In the genomic region with DNA sequence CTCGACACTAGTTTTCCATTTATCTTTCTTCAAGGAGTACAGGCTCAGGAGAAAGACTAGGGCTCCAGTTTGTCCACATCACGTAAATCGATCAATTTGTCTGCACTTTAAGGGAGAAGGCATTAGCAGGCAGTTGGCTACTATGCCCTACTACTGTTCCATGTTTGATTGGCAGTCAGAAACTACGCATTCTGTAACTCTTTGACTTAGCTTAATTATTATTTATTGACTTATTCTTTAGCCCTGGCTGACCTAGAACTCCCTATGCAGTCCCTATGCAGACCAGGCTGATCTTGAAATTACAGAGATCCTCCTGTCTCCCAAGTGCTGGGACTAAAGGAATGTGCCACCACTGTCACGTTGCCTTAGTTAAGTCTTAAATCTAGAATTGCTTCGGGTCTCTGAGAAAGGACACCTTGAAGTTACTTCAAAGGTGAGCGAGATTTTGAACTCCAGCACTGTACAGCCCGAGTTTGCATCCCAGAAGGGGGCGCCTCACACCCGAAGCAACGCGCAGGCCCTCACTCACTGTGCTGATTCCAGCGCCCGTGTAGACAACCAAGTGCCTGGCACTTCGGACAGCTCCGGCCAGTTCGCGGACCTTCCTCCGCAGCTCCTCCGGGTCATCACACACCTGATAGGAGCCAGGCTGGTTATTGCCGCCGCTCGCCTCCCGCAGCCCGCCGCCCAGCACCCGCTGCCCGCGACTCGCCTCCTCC, we compare ENCODE assay signal across 8 mouse cellular contexts. TPM values are rescaled to one million over a fixed set of nuclear protein-coding genes. Genes with fewer than 3 reads are reported as not detected.
DNase-seq lines count a peak whose midpoint lies in the region; ATAC-seq and TF ChIP-seq lines count a peak whose summit lies in the region.

No protein-coding gene starts in this region.

- no peak for TF ChIP-seq EP300 in heart, adult 2 months (IDR thresholded peaks at IDR 0.05; ENCODE audit: insufficient read depth, low read depth, low read length)

- no peak for TF ChIP-seq POLR2A in heart, adult 2 months (IDR thresholded peaks at IDR 0.05; ENCODE audit: insufficient read depth, low read depth, low read length)
- TF ChIP-seq POLR2A in bone marrow, adult 2 months (IDR thresholded peaks at IDR 0.05; ENCODE audit: borderline replicate concordance, control insufficient read depth, low read depth, low read length) = no peak
- no peak for TF ChIP-seq POLR2A in limb, embryonic 14.5 days (IDR thresholded peaks at IDR 0.05; ENCODE audit: borderline replicate concordance, extremely low read depth, insufficient read depth, insufficient read length)

- H3K4me1 ChIP-seq in heart, adult 2 months (ENCODE audit: control insufficient read depth, insufficient read depth, low read length) = peaks cover 5% of the 10 kb centered on the region
- H3K4me1 ChIP-seq in bone marrow, adult 2 months (ENCODE audit: control insufficient read depth, insufficient read depth, low read length) = peaks cover 10% of the 10 kb centered on the region
- peaks cover 9% of the 10 kb centered on the region for H3K4me1 ChIP-seq in forebrain, embryonic 14.5 days (ENCODE audit: control insufficient read depth, insufficient read depth, low read length)
- peaks cover 4% of the 10 kb centered on the region; the same call in 1 of the 2 replicates for H3K4me1 ChIP-seq in limb, embryonic 14.5 days (ENCODE audit: control insufficient read depth, insufficient read depth, low read length)
- peaks cover 21% of the 10 kb centered on the region for H3K4me1 ChIP-seq in midbrain, embryonic 13.5 days (replicated peaks)
- H3K4me1 ChIP-seq in stomach, embryonic 14.5 days (ENCODE audit: control insufficient read depth, insufficient read depth, low read length) = peaks cover 10% of the 10 kb centered on the region

- peaks cover 5% of the 10 kb centered on the region; the same call in 1 of the 2 replicates for H3K79me2 ChIP-seq in heart, adult 2 months (replicated peaks; ENCODE audit: control insufficient read depth, insufficient read depth, low read length)

- intact Hi-C loops in heart, adult 2 months (cut with DNase I) = loop anchor here (2.0 kb wide), 1 partner anchor 89 kb away; a partner anchor contains a TSS

- H3K4me2 ChIP-seq in forebrain, embryonic 14.5 days (ENCODE audit: low read length) = peak overlapping the region; percentile 95
- peak overlapping the region; percentile 99 for H3K4me2 ChIP-seq in limb, embryonic 14.5 days (replicated peaks; ENCODE audit: low read depth, low read length, severe bottlenecking)
- H3K4me2 ChIP-seq in midbrain, embryonic 13.5 days (replicated peaks) = peak overlapping the region; percentile 99
- peak overlapping the region; percentile 92 for H3K4me2 ChIP-seq in stomach, embryonic 14.5 days (replicated peaks; ENCODE audit: low read depth, low read length)

- H3K27ac ChIP-seq in heart, adult 2 months = peak overlapping the region; percentile 78
- peak overlapping the region; percentile 95 for H3K27ac ChIP-seq in bone marrow, adult 2 months (ENCODE audit: control insufficient read depth, insufficient read depth, low read depth, low read length, poor library complexity)
- peak overlapping the region; percentile 80 for H3K27ac ChIP-seq in forebrain, embryonic 14.5 days (ENCODE audit: low read depth, low read length)
- peak overlapping the region; percentile 53; the same call in 1 of the 2 replicates for H3K27ac ChIP-seq in limb, embryonic 14.5 days (replicated peaks; ENCODE audit: low read depth, low read length)
- peak overlapping the region; percentile 87 for H3K27ac ChIP-seq in midbrain, embryonic 13.5 days
- peak overlapping the region; percentile 81 for H3K27ac ChIP-seq in stomach, embryonic 14.5 days (ENCODE audit: low read length)

- peak overlapping the region; percentile 70 for H3K4me3 ChIP-seq in heart, adult 2 months
- H3K4me3 ChIP-seq in bone marrow, adult 2 months (replicated peaks; ENCODE audit: control insufficient read depth, low read depth, low read length) = peak overlapping the region; percentile 85
- H3K4me3 ChIP-seq in forebrain, embryonic 14.5 days (ENCODE audit: low read depth, low read length) = peak overlapping the region; percentile 98
- H3K4me3 ChIP-seq in limb, embryonic 14.5 days (replicated peaks; ENCODE audit: low read length) = peak overlapping the region; percentile 94
- H3K4me3 ChIP-seq in midbrain, embryonic 13.5 days (replicated peaks) = peak overlapping the region; percentile 99
- H3K4me3 ChIP-seq in stomach, embryonic 14.5 days (ENCODE audit: low read depth, low read length) = peak overlapping the region; percentile 96

- H3K27me3 ChIP-seq in heart, adult 2 months (ENCODE audit: control insufficient read depth, insufficient read depth, low read length) = no peaks in the 10 kb centered on the region
- no peaks in the 10 kb centered on the region for H3K27me3 ChIP-seq in forebrain, embryonic 14.5 days (replicated peaks; ENCODE audit: control insufficient read depth, insufficient read depth, low read length)
- no peaks in the 10 kb centered on the region for H3K27me3 ChIP-seq in limb, embryonic 14.5 days (ENCODE audit: control insufficient read depth, insufficient read depth, low read length)
- H3K27me3 ChIP-seq in midbrain, embryonic 13.5 days = no peaks in the 10 kb centered on the region
- H3K27me3 ChIP-seq in stomach, embryonic 14.5 days (ENCODE audit: control insufficient read depth, insufficient read depth, low read length) = no peaks in the 10 kb centered on the region

- peak; percentile 73 for ATAC-seq in forebrain, embryonic 14.5 days
- peak; percentile 56 for ATAC-seq in limb, embryonic 14.5 days (ENCODE audit: low FRiP score, low read depth)
- peak; percentile 59 for ATAC-seq in midbrain, embryonic 13.5 days
- ATAC-seq in stomach, embryonic 14.5 days (ENCODE audit: insufficient number of reproducible peaks, insufficient read depth, low FRiP score, low read depth) = peak; percentile 85

- WGBS in heart, adult 2 months = 12% methylated on average over 30 of the region's 30 CpGs
- 11% methylated on average over 30 of the region's 30 CpGs for WGBS in bone marrow, adult 2 months
- WGBS in forebrain, embryonic 14.5 days = 15% methylated on average over 27 of the region's 30 CpGs
- 13% methylated on average over 29 of the region's 30 CpGs for WGBS in limb, embryonic 14.5 days
- 14% methylated on average over 29 of the region's 30 CpGs for WGBS in midbrain, embryonic 13.5 days
- WGBS in stomach, embryonic 14.5 days = 11% methylated on average over 30 of the region's 30 CpGs

- DNase-seq in heart, adult 2 months = peak; percentile 75
- no peak for DNase-seq in heart, adult 11 months
- DNase-seq in forebrain, embryonic 14.5 days (ENCODE audit: low spot score) = peak; percentile 54
- peak; percentile 83 for DNase-seq in induced T-regulatory cell, adult 2 months (ENCODE audit: low read depth)
- peak; percentile 30 for DNase-seq in limb, embryonic 14.5 days (ENCODE audit: low spot score)

- peak; percentile 76 for TF ChIP-seq CTCF in heart, adult 2 months (IDR thresholded peaks at IDR 0.05)
- TF ChIP-seq CTCF in bone marrow, adult 2 months (IDR thresholded peaks at IDR 0.05; ENCODE audit: control insufficient read depth, insufficient read depth, low read length) = peak; percentile 86

- no peaks in the 10 kb centered on the region for H3K36me3 ChIP-seq in heart, adult 2 months (ENCODE audit: control insufficient read depth, insufficient read depth, low read length)
- H3K36me3 ChIP-seq in forebrain, embryonic 14.5 days (ENCODE audit: control insufficient read depth, insufficient read depth, low read length) = peaks cover 63% of the 10 kb centered on the region
- H3K36me3 ChIP-seq in limb, embryonic 14.5 days (ENCODE audit: control insufficient read depth, insufficient read depth, low read length) = peaks cover 54% of the 10 kb centered on the region
- peaks cover 61% of the 10 kb centered on the region for H3K36me3 ChIP-seq in midbrain, embryonic 13.5 days
- peaks cover 38% of the 10 kb centered on the region for H3K36me3 ChIP-seq in stomach, embryonic 14.5 days (ENCODE audit: control insufficient read depth, insufficient read depth, low read length)

- H3K9me3 ChIP-seq in forebrain, embryonic 14.5 days (replicated peaks; ENCODE audit: control insufficient read depth, low read length) = no peaks in the 10 kb centered on the region
- no peaks in the 10 kb centered on the region for H3K9me3 ChIP-seq in limb, embryonic 14.5 days (ENCODE audit: control insufficient read depth, low read length)
- H3K9me3 ChIP-seq in midbrain, embryonic 13.5 days = no peaks in the 10 kb centered on the region
- H3K9me3 ChIP-seq in stomach, embryonic 14.5 days (ENCODE audit: control insufficient read depth, low read depth, low read length) = no peaks in the 10 kb centered on the region

- H3K9ac ChIP-seq in heart, adult 2 months (ENCODE audit: low read depth, low read length) = peak overlapping the region; percentile 74
- H3K9ac ChIP-seq in forebrain, embryonic 14.5 days (ENCODE audit: low read length) = peak overlapping the region; percentile 87
- H3K9ac ChIP-seq in limb, embryonic 14.5 days (ENCODE audit: low read depth, low read length, severe bottlenecking) = peak overlapping the region; percentile 66
- H3K9ac ChIP-seq in midbrain, embryonic 13.5 days (replicated peaks) = peak overlapping the region; percentile 88
- H3K9ac ChIP-seq in stomach, embryonic 14.5 days (replicated peaks; ENCODE audit: low read depth, low read length) = peak overlapping the region; percentile 58

RNA-seq across cellular contexts. Expression of a gene that starts 0.9 kb away (rescaled TPM):
- 1 to 10 TPM; 7.0 to 7.4 TPM for total RNA-seq in heart, adult 2 months (2021)
- polyA plus RNA-seq in heart, adult 2 months (2012; rRNA removed) = 23.7 and 25.9 TPM in 2 replicates
- polyA plus RNA-seq in bone marrow, adult 2 months (2011; ENCODE audit: insufficient read depth, insufficient read length, low replicate concordance, missing spikeins) = 67.9 and 138 TPM in 2 replicates
- polyA plus RNA-seq in forebrain, embryonic 14.5 days (2014; fragmentation: Nextera tagmentation; extraction: Ambion mirVana) = 30.4 and 40.8 TPM in 2 replicates
- polyA plus RNA-seq in limb, embryonic 14.5 days (2012; rRNA removed) = 43.7 and 47.0 TPM in 2 replicates
- polyA plus RNA-seq in limb, embryonic 14.5 days (2014; fragmentation: Nextera tagmentation; extraction: Ambion mirVana) = 27.5 and 28.9 TPM in 2 replicates
- 42.7 and 51.3 TPM in 2 replicates for polyA plus RNA-seq in midbrain, embryonic 13.5 days (2015; fragmentation: Nextera tagmentation; extraction: Ambion mirVana)
- polyA plus RNA-seq in stomach, embryonic 14.5 days (2014; fragmentation: Nextera tagmentation; extraction: Ambion mirVana) = 31.1 and 36.1 TPM in 2 replicates

RNA-seq across cellular contexts. Expression of a gene that starts 6.4 kb away (rescaled TPM):
- 10 to 100 TPM; 51.8 to 55.6 TPM for total RNA-seq in heart, adult 2 months (2021)
- polyA plus RNA-seq in heart, adult 2 months (2012; rRNA removed) = 111 and 125 TPM in 2 replicates
- 45.4 and 46.8 TPM in 2 replicates for polyA plus RNA-seq in bone marrow, adult 2 months (2011; ENCODE audit: insufficient read depth, insufficient read length, low replicate concordance, missing spikeins)
- 113 and 134 TPM in 2 replicates for polyA plus RNA-seq in forebrain, embryonic 14.5 days (2014; fragmentation: Nextera tagmentation; extraction: Ambion mirVana)
- polyA plus RNA-seq in limb, embryonic 14.5 days (2012; rRNA removed) = 247 and 305 TPM in 2 replicates
- 101 and 119 TPM in 2 replicates for polyA plus RNA-seq in limb, embryonic 14.5 days (2014; fragmentation: Nextera tagmentation; extraction: Ambion mirVana)
- polyA plus RNA-seq in midbrain, embryonic 13.5 days (2015; fragmentation: Nextera tagmentation; extraction: Ambion mirVana) = 167 TPM in 2 replicates
- polyA plus RNA-seq in stomach, embryonic 14.5 days (2014; fragmentation: Nextera tagmentation; extraction: Ambion mirVana) = 119 and 135 TPM in 2 replicates

RNA-seq across cellular contexts. Expression of a gene that starts 9.3 kb away (rescaled TPM):
- 10 to 100 TPM; 35.7 to 45.2 TPM for total RNA-seq in heart, adult 2 months (2021)
- polyA plus RNA-seq in heart, adult 2 months (2012; rRNA removed) = 32.8 and 37.2 TPM in 2 replicates
- 61.7 and 86.9 TPM in 2 replicates for polyA plus RNA-seq in bone marrow, adult 2 months (2011; ENCODE audit: insufficient read depth, insufficient read length, low replicate concordance, missing spikeins)
- polyA plus RNA-seq in forebrain, embryonic 14.5 days (2014; fragmentation: Nextera tagmentation; extraction: Ambion mirVana) = 20.0 and 23.6 TPM in 2 replicates
- 56.9 and 67.7 TPM in 2 replicates for polyA plus RNA-seq in limb, embryonic 14.5 days (2012; rRNA removed)
- 26.1 and 30.5 TPM in 2 replicates for polyA plus RNA-seq in limb, embryonic 14.5 days (2014; fragmentation: Nextera tagmentation; extraction: Ambion mirVana)
- 24.4 and 31.2 TPM in 2 replicates for polyA plus RNA-seq in midbrain, embryonic 13.5 days (2015; fragmentation: Nextera tagmentation; extraction: Ambion mirVana)
- 21.2 and 25.0 TPM in 2 replicates for polyA plus RNA-seq in stomach, embryonic 14.5 days (2014; fragmentation: Nextera tagmentation; extraction: Ambion mirVana)

RNA-seq across cellular contexts. Expression of a gene that starts 15.8 kb away (rescaled TPM):
- not detected for total RNA-seq in heart, adult 2 months (2021)
- not detected in 2 replicates for polyA plus RNA-seq in heart, adult 2 months (2012; rRNA removed)
- polyA plus RNA-seq in bone marrow, adult 2 months (2011; ENCODE audit: insufficient read depth, insufficient read length, low replicate concordance, missing spikeins) = 3.8 TPM in 1 of 2 replicates, not detected in the other
- 0.46 and 0.98 TPM in 2 replicates for polyA plus RNA-seq in forebrain, embryonic 14.5 days (2014; fragmentation: Nextera tagmentation; extraction: Ambion mirVana)
- polyA plus RNA-seq in limb, embryonic 14.5 days (2012; rRNA removed) = 2.1 and 3.3 TPM in 2 replicates
- 2.1 and 2.7 TPM in 2 replicates for polyA plus RNA-seq in limb, embryonic 14.5 days (2014; fragmentation: Nextera tagmentation; extraction: Ambion mirVana)
- 0.54 and 0.95 TPM in 2 replicates for polyA plus RNA-seq in midbrain, embryonic 13.5 days (2015; fragmentation: Nextera tagmentation; extraction: Ambion mirVana)
- polyA plus RNA-seq in stomach, embryonic 14.5 days (2014; fragmentation: Nextera tagmentation; extraction: Ambion mirVana) = 13.0 and 13.7 TPM in 2 replicates

RNA-seq across cellular contexts. Expression of a gene that starts 19.4 kb away (rescaled TPM):
- total RNA-seq in heart, adult 2 months (2021) = 1 to 10 TPM in 1 of 2 experiments, under 1 TPM in 1; 0.81 to 1.2 TPM
- polyA plus RNA-seq in heart, adult 2 months (2012; rRNA removed) = 3.9 and 4.9 TPM in 2 replicates
- polyA plus RNA-seq in bone marrow, adult 2 months (2011; ENCODE audit: insufficient read depth, insufficient read length, low replicate concordance, missing spikeins) = 2.3 TPM in 1 of 2 replicates, not detected in the other
- 33.6 and 33.9 TPM in 2 replicates for polyA plus RNA-seq in forebrain, embryonic 14.5 days (2014; fragmentation: Nextera tagmentation; extraction: Ambion mirVana)
- 66.4 and 78.8 TPM in 2 replicates for polyA plus RNA-seq in limb, embryonic 14.5 days (2012; rRNA removed)
- polyA plus RNA-seq in limb, embryonic 14.5 days (2014; fragmentation: Nextera tagmentation; extraction: Ambion mirVana) = 50.3 and 56.9 TPM in 2 replicates
- 23.2 and 25.0 TPM in 2 replicates for polyA plus RNA-seq in midbrain, embryonic 13.5 days (2015; fragmentation: Nextera tagmentation; extraction: Ambion mirVana)
- polyA plus RNA-seq in stomach, embryonic 14.5 days (2014; fragmentation: Nextera tagmentation; extraction: Ambion mirVana) = 28.1 and 28.6 TPM in 2 replicates
